9 mouse cellular contexts compared by ENCODE assay signal in genomic region chr6:84573905-84574660, GRCm38 (mm10). TPM values are rescaled to one million over a fixed set of nuclear protein-coding genes. Genes with fewer than 3 reads are reported as not detected.
DNase-seq lines count a peak whose midpoint lies in the region; ATAC-seq and TF ChIP-seq lines count a peak whose summit lies in the region.
"Had no signal": no experiment of that assay in that cellular context is flagged by ENCODE, and none has a peak within 500 bp of the region (broad histone marks: within the 10 kb centered on the region; RNA-seq: fewer than 3 reads in every experiment).

No protein-coding gene starts in this region.

- 44% methylated on average over 24 of the region's 25 CpGs for WGBS in lung, postnatal 0 days
- WGBS in embryonic facial prominence, embryonic 13.5 days: 41% methylated on average over 25 of the region's 25 CpGs
- 50% methylated on average over 25 of the region's 25 CpGs for WGBS in intestine, embryonic 15.5 days
- 30% methylated on average over 25 of the region's 25 CpGs for WGBS in neural tube, embryonic 14.5 days

- no peak overlapping the region; the same call in 1 of the 2 replicates for H3K4me2 ChIP-seq in lung, postnatal 0 days (replicated peaks; ENCODE audit: low read depth, low read length)
- peak overlapping the region; percentile 34 for H3K4me2 ChIP-seq in embryonic facial prominence, embryonic 13.5 days
- H3K4me2 ChIP-seq in intestine, embryonic 15.5 days (replicated peaks): no peak overlapping the region
- H3K4me2 ChIP-seq in neural tube, embryonic 14.5 days (ENCODE audit: low read depth, low read length): peak overlapping the region; percentile 29; the same call in 1 of the 2 replicates
- H3K4me2 ChIP-seq: liver, embryonic 15.5 days had no signal

- ATAC-seq in lung, postnatal 0 days: peak; percentile 46; the same call in 1 of the 2 replicates
- ATAC-seq in embryonic facial prominence, embryonic 13.5 days (ENCODE audit: insufficient number of reproducible peaks, insufficient read depth, low FRiP score, low TSS enrichment, low read depth): no peak
- 0 out of 2 replicates have a peak, but pooled peaks have one; percentile 26 for ATAC-seq in intestine, embryonic 15.5 days
- peak; percentile 70 for ATAC-seq in neural tube, embryonic 14.5 days (ENCODE audit: low read depth)

- no peaks in the 10 kb centered on the region for H3K36me3 ChIP-seq in lung, postnatal 0 days (ENCODE audit: insufficient read depth, low read length)
- H3K36me3 ChIP-seq in embryonic facial prominence, embryonic 13.5 days: peaks cover 66% of the 10 kb centered on the region
- H3K36me3 ChIP-seq in intestine, embryonic 15.5 days: no peaks in the 10 kb centered on the region
- no peaks in the 10 kb centered on the region for H3K36me3 ChIP-seq in neural tube, embryonic 14.5 days (ENCODE audit: control insufficient read depth, insufficient read depth, low read length)
- H3K36me3 ChIP-seq: liver, embryonic 15.5 days had no signal

- no peaks in the 10 kb centered on the region for H3K4me1 ChIP-seq in lung, postnatal 0 days (ENCODE audit: insufficient read depth, low read depth, low read length)
- peaks cover 63% of the 10 kb centered on the region for H3K4me1 ChIP-seq in embryonic facial prominence, embryonic 13.5 days
- 0 out of 2 replicates have a peak, but pooled peaks cover 9% of the 10 kb centered on the region for H3K4me1 ChIP-seq in intestine, embryonic 15.5 days (replicated peaks)
- H3K4me1 ChIP-seq in neural tube, embryonic 14.5 days (ENCODE audit: control insufficient read depth, insufficient read depth, low read length): 0 out of 2 replicates have a peak, but pooled peaks cover 2% of the 10 kb centered on the region
- H3K4me1 ChIP-seq: liver, embryonic 15.5 days had no signal

- H3K9me3 ChIP-seq in lung, postnatal 0 days (ENCODE audit: low read length): no peaks in the 10 kb centered on the region
- H3K9me3 ChIP-seq in embryonic facial prominence, embryonic 13.5 days: no peaks in the 10 kb centered on the region
- no peaks in the 10 kb centered on the region for H3K9me3 ChIP-seq in intestine, embryonic 15.5 days
- H3K9me3 ChIP-seq in neural tube, embryonic 14.5 days (ENCODE audit: control insufficient read depth, low read length): no peaks in the 10 kb centered on the region
- H3K9me3 ChIP-seq: liver, embryonic 15.5 days had no signal

- H3K4me3 ChIP-seq in lung, postnatal 0 days (ENCODE audit: low read depth, low read length): no peak overlapping the region
- H3K4me3 ChIP-seq in embryonic facial prominence, embryonic 13.5 days: peak overlapping the region; percentile 4; the same call in 1 of the 2 replicates
- H3K4me3 ChIP-seq in intestine, embryonic 15.5 days (replicated peaks): no peak overlapping the region
- no peak overlapping the region for H3K4me3 ChIP-seq in neural tube, embryonic 14.5 days (ENCODE audit: low read depth, low read length)
- H3K4me3 ChIP-seq: liver, embryonic 15.5 days had no signal

- no peak for TF ChIP-seq EP300 in lung, postnatal 0 days (IDR thresholded peaks at IDR 0.05)

- no peaks in the 10 kb centered on the region for H3K27me3 ChIP-seq in lung, postnatal 0 days (replicated peaks; ENCODE audit: insufficient read depth, low read length)
- peaks cover 4% of the 10 kb centered on the region for H3K27me3 ChIP-seq in embryonic facial prominence, embryonic 13.5 days
- peaks cover 3% of the 10 kb centered on the region for H3K27me3 ChIP-seq in intestine, embryonic 15.5 days (replicated peaks)
- peaks cover 3% of the 10 kb centered on the region for H3K27me3 ChIP-seq in neural tube, embryonic 14.5 days (ENCODE audit: control insufficient read depth, insufficient read depth, low read length)

- H3K27ac ChIP-seq in lung, postnatal 0 days (ENCODE audit: low read length): no peak overlapping the region
- peak overlapping the region; percentile 60 for H3K27ac ChIP-seq in embryonic facial prominence, embryonic 13.5 days
- no peak overlapping the region for H3K27ac ChIP-seq in intestine, embryonic 15.5 days
- H3K27ac ChIP-seq in neural tube, embryonic 14.5 days (ENCODE audit: low read depth, low read length): no peak overlapping the region
- H3K27ac ChIP-seq: liver, embryonic 15.5 days had no signal

- peak; percentile 47 for TF ChIP-seq CTCF in lung, postnatal 0 days (IDR thresholded peaks at IDR 0.05)

- DNase-seq in lung, postnatal 0 days (ENCODE audit: low spot score): no peak
- DNase-seq in lung, postnatal 25 days (ENCODE audit: low spot score): no peak
- DNase-seq in gastrocnemius, postnatal 25 days: no peak
- DNase-seq in gastrocnemius, adult 8-10 months (ENCODE audit: low spot score in 2 of 2): no peak
- no peak for DNase-seq in thymus, postnatal 25 days

- no peak overlapping the region for H3K9ac ChIP-seq in lung, postnatal 0 days (replicated peaks; ENCODE audit: low read depth)
- H3K9ac ChIP-seq in embryonic facial prominence, embryonic 13.5 days: no peak overlapping the region
- H3K9ac ChIP-seq in intestine, embryonic 15.5 days: no peak overlapping the region
- H3K9ac ChIP-seq in neural tube, embryonic 14.5 days (replicated peaks; ENCODE audit: low read depth, low read length): no peak overlapping the region
- H3K9ac ChIP-seq: liver, embryonic 15.5 days had no signal

RNA-seq across cellular contexts. Expression of gene Cyp26b1, which starts 19.6 kb away (rescaled TPM):
- 2.6 and 7.7 TPM in 2 replicates for polyA plus RNA-seq in lung, postnatal 0 days (2015; fragmentation: Nextera tagmentation; extraction: Ambion mirVana)
- 38.0 and 38.9 TPM in 2 replicates for polyA plus RNA-seq in embryonic facial prominence, embryonic 13.5 days (2015; fragmentation: Nextera tagmentation; extraction: Ambion mirVana)
- 2.0 and 2.6 TPM in 2 replicates for polyA plus RNA-seq in intestine, embryonic 15.5 days (2015; fragmentation: Nextera tagmentation; extraction: Ambion mirVana)
- 8.2 and 11.8 TPM in 2 replicates for polyA plus RNA-seq in neural tube, embryonic 14.5 days (2014; fragmentation: Nextera tagmentation; extraction: Ambion mirVana)
- 10 to 100 TPM in 1 of 2 experiments, 1 to 10 TPM in 1; 1.3 to 12.3 TPM for total RNA-seq in gastrocnemius, postnatal 25 days (2021)
- total RNA-seq in gastrocnemius, adult 8-10 months (2022): 10 to 100 TPM in 1 of 4 experiments, 1 to 10 TPM in 3; 1.2 to 11.2 (median 6.3) TPM

Comparison
In these comparisons a context has a peak if more than half of its experiments do, and no peak if none do; other contexts are left out.
1. H3K4me2 ChIP-seq: peak in embryonic facial prominence, embryonic 13.5 days (single experiment) and neural tube, embryonic 14.5 days (single experiment); none in lung, postnatal 0 days (single experiment) and intestine, embryonic 15.5 days (single experiment).